Mouse (Mus musculus): ENCODE measurements around the gene Me1. TPM values are rescaled to one million over a fixed set of nuclear protein-coding genes. Genes with fewer than 3 reads are reported as not detected.

Me1 gene
- polyA plus RNA-seq, 1 experiment from 2014 or later, result 17.3 TPM

DNA sequence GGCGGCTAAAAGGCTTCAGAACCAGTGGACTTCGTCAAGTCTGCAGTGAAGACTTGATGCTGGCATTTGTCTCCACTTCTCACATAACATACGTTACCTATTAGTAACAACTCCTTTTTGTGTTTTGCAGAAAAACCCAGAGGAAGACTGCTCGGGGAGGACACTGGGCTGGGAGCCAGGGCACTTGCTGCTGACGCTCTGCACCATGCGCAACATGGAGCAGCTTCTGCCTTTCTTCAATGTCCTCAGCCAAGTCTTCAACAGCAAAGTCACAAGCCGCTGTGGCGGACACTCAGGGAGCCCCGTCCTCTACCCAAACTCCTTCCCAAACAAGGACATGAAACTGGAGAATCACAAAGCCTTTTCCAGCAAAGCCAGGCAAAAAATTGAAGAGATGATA, 141.9 kb downstream of the Me1 start:
- no peaks in the 10 kb centered on the region for H3K27me3 ChIP-seq
- H3K4me3 ChIP-seq (replicated peaks), result no peak overlapping the region
- no peak overlapping the region for H3K9ac ChIP-seq
- no peak overlapping the region for H3K27ac ChIP-seq
- 89% methylated on average over 9 of the region's 9 CpGs for WGBS
- no peak overlapping the region for H3K4me2 ChIP-seq
- ATAC-seq (replicated peaks; ENCODE audit: low FRiP score), result no peak
- H3K36me3 ChIP-seq, result peaks cover 77% of the 10 kb centered on the region
- H3K4me1 ChIP-seq, result no peaks in the 10 kb centered on the region
- H3K9me3 ChIP-seq (replicated peaks), result no peaks in the 10 kb centered on the region

GRCm38 (mm10) chr9:86550717-86551116, 145.0 kb downstream of the Me1 start:
- Histone ChIP-seq H3K9me3 (replicated peaks) (no peaks in the 10 kb centered on the region), H3K27ac (no peak overlapping the region), H3K4me3 (replicated peaks) (no peak overlapping the region), H3K9ac (no peak overlapping the region), H3K27me3 (no peaks in the 10 kb centered on the region), H3K36me3 (peaks cover 69% of the 10 kb centered on the region), H3K4me2 (no peak overlapping the region), H3K4me1 (no peaks in the 10 kb centered on the region)
- WGBS, result 86% methylated on average over 3 of the region's 3 CpGs
- no peak for ATAC-seq (replicated peaks; ENCODE audit: low FRiP score)

GRCm38 (mm10) chr9:86549637-86550162, 146.1 kb downstream of the Me1 start:
- no peak for ATAC-seq (replicated peaks; ENCODE audit: low FRiP score)
- H3K36me3 ChIP-seq, result peaks cover 70% of the 10 kb centered on the region

DNA sequence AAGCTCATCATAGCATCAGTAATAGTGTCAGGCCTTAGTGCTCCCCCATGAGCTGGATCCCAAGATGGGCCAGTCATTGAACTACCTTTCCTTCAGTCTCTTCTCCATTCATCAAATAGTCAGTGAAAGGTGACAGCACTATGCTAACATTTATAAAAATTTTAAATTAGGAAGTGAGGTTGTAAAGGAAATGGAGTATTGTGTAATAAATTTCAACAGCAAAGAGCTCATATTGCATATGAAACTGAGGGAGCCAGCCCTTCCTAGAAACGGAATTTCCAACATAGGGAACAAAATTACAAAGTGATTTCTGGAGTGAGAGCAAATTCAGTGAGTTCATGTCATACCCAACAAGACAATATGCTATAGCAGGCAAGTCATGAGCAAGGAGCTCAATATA, 151.2 kb downstream of the Me1 start:
- Histone ChIP-seq H3K27me3 (no peaks in the 10 kb centered on the region), H3K4me1 (no peaks in the 10 kb centered on the region), H3K4me2 (no peak overlapping the region), H3K9me3 (replicated peaks) (no peaks in the 10 kb centered on the region), H3K36me3 (peaks cover 75% of the 10 kb centered on the region), H3K9ac (no peak overlapping the region), H3K27ac (no peak overlapping the region), H3K4me3 (replicated peaks) (no peak overlapping the region)
- WGBS, result 74% methylated on average over 1 of the region's 1 CpGs
- no peak for ATAC-seq (replicated peaks; ENCODE audit: low FRiP score)

More at GRCm38 (mm10) chr9:86549637-86550162, 146.1 kb downstream of the Me1 start:
- Histone ChIP-seq H3K9me3 (replicated peaks) (no peaks in the 10 kb centered on the region), H3K4me3 (replicated peaks) (no peak overlapping the region), H3K27me3 (no peaks in the 10 kb centered on the region), H3K9ac (no peak overlapping the region), H3K4me2 (no peak overlapping the region), H3K4me1 (no peaks in the 10 kb centered on the region), H3K27ac (no peak overlapping the region)
- WGBS, result 81% methylated on average over 5 of the region's 5 CpGs

DNA sequence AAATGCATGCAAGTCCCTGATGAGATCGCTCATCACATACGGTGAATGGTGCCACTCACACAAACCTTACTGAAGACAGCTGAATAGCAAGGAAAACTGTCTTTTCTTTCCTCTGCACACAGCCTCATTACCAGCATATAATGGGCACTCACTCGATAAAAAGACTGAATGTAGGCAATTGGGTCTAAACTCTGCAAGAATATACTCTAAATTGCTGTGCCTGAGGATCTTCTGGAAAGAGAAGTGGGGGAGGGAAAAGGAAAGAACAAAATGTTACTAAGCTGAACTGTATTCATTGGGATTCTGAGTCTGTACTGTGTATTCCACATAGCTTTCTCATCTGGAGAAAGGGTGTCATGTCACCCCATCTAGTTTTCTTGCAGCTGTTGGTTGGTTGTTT, 152.3 kb downstream of the Me1 start:
- H3K27ac ChIP-seq, result no peak overlapping the region
- no peaks in the 10 kb centered on the region for H3K4me1 ChIP-seq
- H3K9me3 ChIP-seq (replicated peaks), result no peaks in the 10 kb centered on the region
- no peak overlapping the region for H3K4me2 ChIP-seq
- no peak overlapping the region for H3K4me3 ChIP-seq (replicated peaks)
- H3K27me3 ChIP-seq, result no peaks in the 10 kb centered on the region
- 94% methylated on average over 3 of the region's 3 CpGs for WGBS
- no peak overlapping the region for H3K9ac ChIP-seq
- ATAC-seq (replicated peaks; ENCODE audit: low FRiP score), result no peak
- peaks cover 67% of the 10 kb centered on the region for H3K36me3 ChIP-seq

DNA sequence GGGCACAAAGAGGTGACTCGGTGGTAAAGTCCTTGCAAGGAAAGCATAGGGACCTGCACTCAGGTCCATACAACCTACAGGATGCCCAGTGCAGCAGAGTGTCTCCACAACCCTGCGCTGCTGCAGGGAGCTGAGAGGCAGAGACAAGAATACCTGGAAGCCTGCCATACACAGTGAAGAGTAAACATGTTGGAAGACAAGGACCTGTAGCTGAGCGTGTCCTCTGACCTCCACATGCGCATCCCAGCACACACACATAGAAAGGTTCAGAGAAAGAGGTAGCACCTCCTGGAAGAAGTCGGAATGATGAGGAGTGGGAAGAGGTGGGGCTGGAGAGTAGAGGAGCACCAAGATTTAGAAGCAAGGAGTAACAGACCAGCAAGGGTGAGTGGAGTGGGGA, 161.7 kb downstream of the Me1 start:
- no peak for ATAC-seq (replicated peaks; ENCODE audit: low FRiP score)
- H3K9me3 ChIP-seq (replicated peaks), result no peaks in the 10 kb centered on the region
- H3K4me2 ChIP-seq, result no peak overlapping the region
- peaks cover 35% of the 10 kb centered on the region for H3K36me3 ChIP-seq
- H3K27ac ChIP-seq, result no peak overlapping the region
- H3K27me3 ChIP-seq, result no peaks in the 10 kb centered on the region
- no peak overlapping the region for H3K9ac ChIP-seq
- no peaks in the 10 kb centered on the region for H3K4me1 ChIP-seq
- 88% methylated on average over 5 of the region's 5 CpGs for WGBS
- H3K4me3 ChIP-seq (replicated peaks), result no peak overlapping the region

Other genes with a start within 250 kb of the Me1 start
- 8.8 and 9.0 TPM in 2 replicates for gene Ube2cbp, start 231.0 kb downstream of the Me1 start, polyA plus RNA-seq (2015; fragmentation: Nextera tagmentation; extraction: Ambion mirVana)
- gene Dop1a, start 228.8 kb downstream of the Me1 start, polyA plus RNA-seq (2015; fragmentation: Nextera tagmentation; extraction: Ambion mirVana), result 9.9 and 13.0 TPM in 2 replicates
- 40.0 and 40.6 TPM in 2 replicates for gene Pgm3, start 124.1 kb downstream of the Me1 start, polyA plus RNA-seq (2015; fragmentation: Nextera tagmentation; extraction: Ambion mirVana)
- 4.1 and 4.3 TPM in 2 replicates for gene Rwdd2a, start 124.0 kb downstream of the Me1 start, polyA plus RNA-seq (2015; fragmentation: Nextera tagmentation; extraction: Ambion mirVana)
- 9.7 and 12.2 TPM in 2 replicates for gene Prss35, start 47.7 kb upstream of the Me1 start, polyA plus RNA-seq (2015; fragmentation: Nextera tagmentation; extraction: Ambion mirVana)
- 20.6 and 21.3 TPM in 2 replicates for gene Snap91, start 184.7 kb upstream of the Me1 start, polyA plus RNA-seq (2015; fragmentation: Nextera tagmentation; extraction: Ambion mirVana)

All from kidney, embryonic 15.5 days (tissue).